Mouse (Mus musculus) midbrain, embryonic 15.5 days (tissue): ENCODE data around the gene Gm20594. TPM values are rescaled to one million over a fixed set of nuclear protein-coding genes. Genes with fewer than 3 reads are reported as not detected.

Experiments
- ATAC-seq: fragments of 200-750 bp; cut with Nextera tagmentation; replicated peaks from 2 replicates; pipeline ENCODE4 v1.8.0; 2017; ENCODE audit warnings: moderate TSS enrichment
- H3K27ac ChIP-seq: fragments of 300-500 bp; sonication (generic); 2 replicates; pipeline ENCODE4 v1.5.1; 2015; ENCODE audit warnings: mild to moderate bottlenecking, inconsistent platforms
- H3K27me3 ChIP-seq: fragments of 300-500 bp; sonication (generic); replicated peaks from 2 replicates; pipeline ENCODE4 v1.6.1; 2015; ENCODE audit warnings: inconsistent platforms
- H3K36me3 ChIP-seq: fragments of 300-500 bp; sonication (generic); replicated peaks from 2 replicates; pipeline ENCODE4 v1.6.1; 2015; ENCODE audit warnings: inconsistent platforms
- H3K4me1 ChIP-seq: fragments of 300-500 bp; sonication (generic); 2 replicates; pipeline ENCODE4 v1.6.1; 2015; ENCODE audit warnings: inconsistent platforms
- H3K4me2 ChIP-seq: fragments of 300-500 bp; sonication (generic); 2 replicates; pipeline ENCODE4 v1.6.1; 2015; ENCODE audit warnings: inconsistent platforms, mild to moderate bottlenecking, moderate library complexity
- H3K4me3 ChIP-seq: fragments of 300-500 bp; sonication (generic); 2 replicates; pipeline ENCODE4 v1.5.1; 2015; ENCODE audit warnings: mild to moderate bottlenecking, inconsistent platforms
- H3K9ac ChIP-seq: fragments of 300-500 bp; sonication (generic); 2 replicates; pipeline ENCODE4 v1.6.1; 2015; ENCODE audit warnings: mild to moderate bottlenecking, inconsistent platforms
- H3K9me3 ChIP-seq: fragments of 300-500 bp; sonication (generic); 2 replicates; pipeline ENCODE4 v1.6.1; 2016; ENCODE audit warnings: inconsistent platforms
- WGBS: fragments of 180-500 bp; shearing (Covaris S2); methylation state at CpG from one replicate; pipeline ENCODE4 v1.1.7; 2015; ENCODE audit warnings: mixed read lengths; 5-methylcytosine and 5-hydroxymethylcytosine counted together
- polyA plus RNA-seq: library from polyadenylated mRNA; unstranded; fragments of >200 nt; fragmentation: Nextera tagmentation; extraction: Ambion mirVana; gene quantifications from 2 replicates; pipeline ENCODE4 v1.2.1, GENCODE M21; 2015

The Gm20594 gene
- not detected in 2 replicates for polyA plus RNA-seq

DNA sequence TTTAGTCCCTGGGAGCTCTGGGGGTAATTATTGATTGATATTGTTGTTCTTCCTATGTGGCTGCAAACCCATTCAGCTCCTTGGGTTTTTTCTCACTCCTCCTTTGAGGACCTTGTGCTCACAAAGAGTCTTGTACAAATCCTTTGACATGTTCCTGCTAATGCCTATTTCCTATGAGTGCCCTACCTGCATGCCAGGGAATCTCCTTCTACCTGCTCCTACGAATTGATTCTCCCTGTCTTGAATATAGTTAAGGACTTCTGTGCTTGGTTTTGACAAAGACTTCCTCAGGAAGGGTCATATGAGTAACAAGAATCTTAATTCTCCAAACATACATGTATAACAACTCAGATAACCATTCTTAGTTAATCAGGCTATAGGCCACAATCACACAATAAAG is at the start of gene Gm20594:
Gm20594 (plus strand) TSS at position 301 of the 400 bp plus-strand sequence.
- Histone ChIP-seq H3K4me3 (no peak within 1 kb of the TSS), H3K4me1 (no peaks in the 10 kb centered on the region), H3K27me3 (no peaks in the 10 kb centered on the region), H3K9ac (no peak within 1 kb of the TSS), H3K36me3 (no peaks in the 10 kb centered on the region), H3K27ac (no peak within 1 kb of the TSS), H3K9me3 (no peaks in the 10 kb centered on the region), H3K4me2 (no peak within 1 kb of the TSS)
- no peak for ATAC-seq
- WGBS, result 63% methylated on average over 1 of the region's 1 CpGs

DNA sequence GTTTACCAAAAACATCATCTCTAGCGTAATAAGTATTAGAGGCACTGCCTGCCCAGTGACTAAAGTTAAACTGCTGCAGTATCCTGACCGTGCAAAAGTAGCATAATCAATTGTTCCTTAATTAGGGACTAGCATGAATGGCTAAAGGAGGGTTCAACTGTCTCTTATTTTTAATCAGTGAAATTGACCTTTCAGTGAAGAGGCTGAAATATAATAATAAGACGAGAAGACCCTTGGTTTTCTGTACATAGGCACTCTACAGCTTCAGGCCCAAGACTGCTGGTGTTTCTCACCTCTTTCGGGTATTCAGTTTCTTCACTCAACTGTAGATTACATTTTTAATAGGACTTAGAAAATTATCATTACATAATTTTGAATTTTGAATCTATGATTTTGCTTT is 398 bp downstream of the Gm20594 start:
- Histone ChIP-seq H3K4me3 (no peak overlapping the region), H3K9ac (no peak overlapping the region), H3K27ac (no peak overlapping the region), H3K9me3 (no peaks in the 10 kb centered on the region), H3K36me3 (no peaks in the 10 kb centered on the region), H3K4me1 (no peaks in the 10 kb centered on the region), H3K27me3 (no peaks in the 10 kb centered on the region), H3K4me2 (no peak overlapping the region)
- WGBS, result 86% methylated on average over 4 of the region's 4 CpGs
- no peak for ATAC-seq

DNA sequence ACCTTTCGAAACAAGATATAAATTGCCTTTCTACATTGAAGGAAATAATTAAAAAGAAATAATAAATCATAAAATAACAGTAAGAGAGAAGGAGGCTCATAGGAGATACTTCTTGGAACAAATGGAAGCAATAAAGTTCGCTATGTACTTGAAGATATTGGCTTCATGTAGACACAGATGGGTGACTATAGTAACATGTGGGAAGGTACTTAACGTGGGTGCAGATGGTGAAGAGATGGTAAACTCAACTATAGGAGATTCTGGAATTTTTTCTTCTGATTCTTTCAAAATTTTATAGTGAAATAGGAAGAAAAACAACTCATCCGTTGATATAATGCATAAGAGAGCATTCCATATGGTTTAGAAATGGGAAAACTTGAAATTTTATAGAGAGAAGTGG is 16.1 kb downstream of the Gm20594 start:
- Histone ChIP-seq H3K9me3 (0 out of 2 replicates have a peak, but pooled peaks cover 5% of the 10 kb centered on the region), H3K27me3 (no peaks in the 10 kb centered on the region), H3K36me3 (no peaks in the 10 kb centered on the region), H3K4me2 (no peak overlapping the region), H3K4me1 (no peaks in the 10 kb centered on the region), H3K9ac (no peak overlapping the region), H3K4me3 (no peak overlapping the region), H3K27ac (no peak overlapping the region)
- 82% methylated on average over 4 of the region's 4 CpGs for WGBS
- ATAC-seq, result no peak

DNA sequence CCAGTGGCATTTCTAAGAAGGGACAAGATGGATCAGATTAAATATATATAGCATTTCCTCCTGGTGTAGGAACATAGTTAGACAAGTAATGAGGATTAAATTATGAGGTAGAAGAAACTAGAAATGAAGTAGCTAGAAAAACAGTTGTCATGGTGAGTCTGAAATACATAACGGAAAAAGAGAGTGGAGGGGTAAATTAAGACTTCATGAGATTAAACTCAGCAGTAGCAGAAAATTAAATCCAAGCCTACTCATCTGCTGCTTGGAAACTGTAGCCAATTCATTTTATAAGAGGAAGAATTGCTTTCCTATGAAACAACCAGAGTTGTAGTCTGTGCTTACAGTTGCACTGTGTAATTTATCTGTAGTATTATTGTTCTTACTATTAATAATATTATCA is 29.1 kb downstream of the Gm20594 start:
- Histone ChIP-seq H3K36me3 (no peaks in the 10 kb centered on the region), H3K4me2 (no peak overlapping the region), H3K4me1 (no peaks in the 10 kb centered on the region), H3K27me3 (no peaks in the 10 kb centered on the region), H3K4me3 (no peak overlapping the region), H3K9me3 (no peaks in the 10 kb centered on the region), H3K9ac (no peak overlapping the region), H3K27ac (no peak overlapping the region)
- WGBS, result 88% methylated on average over 1 of the region's 1 CpGs
- ATAC-seq, result no peak

Other genes starting within 250 kb of the Gm20594 start
- 18.4 and 19.8 TPM in 2 replicates for gene Lrrtm4, start 201.0 kb downstream of the Gm20594 start, polyA plus RNA-seq